Mouse (Mus musculus) thymus, postnatal 0 days (tissue): ENCODE data around the gene Usp18. TPM values are rescaled to one million over a fixed set of nuclear protein-coding genes. Genes with fewer than 3 reads are reported as not detected.

Experiments
- DNase-seq: peaks from one replicate; pipeline ENCODE4 v3.0.0-alpha.2; 2015; ENCODE audit warnings: low spot score
- polyA plus RNA-seq: library from polyadenylated mRNA; unstranded; fragments of >200 nt; fragmentation: Nextera tagmentation; extraction: Ambion mirVana; gene quantifications from 2 replicates; pipeline ENCODE4 v1.2.1, GENCODE M21; 2015

Usp18 gene
- 48.3 and 54.4 TPM in 2 replicates for polyA plus RNA-seq

GRCm38 (mm10) chr6:121245127-121246036 is at the start of gene Usp18:
TSS of gene Usp18 (plus strand) at chr6:121245906.
- peak; percentile 83 for DNase-seq

GRCm38 (mm10) chr6:121197807-121198365 is 47.8 kb upstream of the Usp18 start:
- DNase-seq: peak; percentile 63

- DNase-seq: no peak
Measured at GRCm38 (mm10) chr6:121200458-121200857, 45.2 kb upstream of the Usp18 start.

- DNase-seq: no peak
Measured at GRCm38 (mm10) chr6:121202026-121202425, 43.7 kb upstream of the Usp18 start.

GRCm38 (mm10) chr6:121206481-121206880 is 39.2 kb upstream of the Usp18 start:
- DNase-seq: no peak

GRCm38 (mm10) chr6:121209584-121209983 is 36.1 kb upstream of the Usp18 start:
- DNase-seq: no peak

- peak; percentile 43 for DNase-seq
Measured at GRCm38 (mm10) chr6:121210149-121210925, 35.4 kb upstream of the Usp18 start, which contains the start of gene Tuba8. TSS of gene Tuba8 (plus strand) at chr6:121210696.

GRCm38 (mm10) chr6:121210926-121211289 is 34.8 kb upstream of the Usp18 start:
- no peak for DNase-seq

GRCm38 (mm10) chr6:121211743-121212142 is 34.0 kb upstream of the Usp18 start:
- no peak for DNase-seq

- no peak for DNase-seq
Measured at GRCm38 (mm10) chr6:121212988-121213387, 32.7 kb upstream of the Usp18 start.

GRCm38 (mm10) chr6:121214221-121214620 is 31.5 kb upstream of the Usp18 start:
- DNase-seq: no peak

- DNase-seq: peak; percentile 61
Measured at GRCm38 (mm10) chr6:121214667-121215330, 30.9 kb upstream of the Usp18 start.

- no peak for DNase-seq
Measured at GRCm38 (mm10) chr6:121215336-121215735, 30.4 kb upstream of the Usp18 start.

- DNase-seq: no peak
Measured at GRCm38 (mm10) chr6:121215896-121216295, 29.8 kb upstream of the Usp18 start.

- no peak for DNase-seq
Measured at GRCm38 (mm10) chr6:121216589-121217255, 29.0 kb upstream of the Usp18 start.

GRCm38 (mm10) chr6:121218002-121218401 is 27.7 kb upstream of the Usp18 start:
- DNase-seq: peak; percentile 68

- no peak for DNase-seq
Measured at GRCm38 (mm10) chr6:121219406-121219805, 26.3 kb upstream of the Usp18 start.

GRCm38 (mm10) chr6:121220181-121220580 is 25.5 kb upstream of the Usp18 start:
- no peak for DNase-seq

- DNase-seq: no peak
Measured at GRCm38 (mm10) chr6:121221876-121222597, 23.7 kb upstream of the Usp18 start.

GRCm38 (mm10) chr6:121223001-121223400 is 22.7 kb upstream of the Usp18 start:
- no peak for DNase-seq
